Mouse (Mus musculus): ENCODE data around the gene Phka1. TPM values are rescaled to one million over a fixed set of nuclear protein-coding genes. Genes with fewer than 3 reads are reported as not detected.

Gene Phka1
- total RNA-seq, 1 experiment from 2014 or later, result 12.0 TPM

DNA sequence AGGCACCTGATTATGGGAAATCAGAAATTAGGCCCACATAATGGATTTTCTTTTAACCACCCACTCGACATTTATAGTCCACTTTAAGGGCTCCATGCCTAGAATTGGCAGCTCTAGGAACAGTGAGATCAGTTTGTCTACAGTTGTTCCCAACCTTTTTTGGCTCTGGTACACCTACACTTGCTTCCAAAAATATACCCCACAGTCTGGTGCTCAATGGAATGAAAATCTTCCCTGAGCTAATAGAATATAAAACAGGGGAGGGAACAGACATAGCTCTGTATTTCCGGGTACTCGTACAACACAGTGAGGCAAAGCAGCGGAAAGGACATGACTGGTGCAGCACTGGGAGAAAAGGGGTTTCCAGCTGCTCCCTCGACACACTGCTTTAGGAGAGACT, 168.5 kb downstream of the Phka1 start:
- no peak for DNase-seq

Other genes starting within 250 kb of the Phka1 start
- 8.7 and 10.0 TPM in 2 replicates for gene Hdac8, start 138.9 kb downstream of the Phka1 start, total RNA-seq (2021)
- not detected in 2 replicates for gene Gm3880, start 42.7 kb upstream of the Phka1 start, total RNA-seq (2021)
- not detected in 2 replicates for gene Gm9112, start 63.4 kb upstream of the Phka1 start, total RNA-seq (2021)
- gene Dmrtc1b, start 63.6 kb upstream of the Phka1 start, total RNA-seq (2021), result not detected in 2 replicates
- not detected in 2 replicates for gene Dmrtc1c1, start 158.7 kb upstream of the Phka1 start, total RNA-seq (2021)
- gene Dmrtc1c2, start 210.4 kb upstream of the Phka1 start, total RNA-seq (2021), result not detected in 2 replicates
- gene 1700031F05Rik, start 223.7 kb upstream of the Phka1 start, total RNA-seq (2021), result not detected in 2 replicates